Mouse (Mus musculus) stomach, postnatal 0 days (tissue): ENCODE data around the gene Med13.

Source experiments
- CTCF ChIP-seq: IDR thresholded peaks from 2 replicates; pipeline ENCODE4 v1.5.1; 2016; ENCODE audit warnings: antibody characterized with exemption, low read depth, mild to moderate bottlenecking, moderate library complexity
- EP300 ChIP-seq: optimal IDR thresholded peaks from 2 replicates; pipeline ENCODE3; 2016; ENCODE audit warnings: antibody characterized with exemption

- TF ChIP-seq EP300 (no peak), CTCF (no peak)
Measured at GRCm38 (mm10) chr11:86232446-86232845, 125.0 kb downstream of the Med13 start.
